Mouse (Mus musculus) intestine, embryonic 15.5 days (tissue): ENCODE measurements around the gene Galntl5. TPM values are rescaled to one million over a fixed set of nuclear protein-coding genes. Genes with fewer than 3 reads are reported as not detected.
A peak's percentile ranks its signal among the peaks of the same experiment; 100 is the strongest.

Experiments
- ATAC-seq: fragments of 200-750 bp; cut with Nextera tagmentation; 2 replicates; pipeline ENCODE4 v1.8.0; 2017; ENCODE audit warnings: moderate TSS enrichment, moderate library complexity
- H3K27ac ChIP-seq: fragments of 300-500 bp; sonication (generic); 2 replicates; pipeline ENCODE4 v1.5.1; 2015; ENCODE audit warnings: mild to moderate bottlenecking, inconsistent platforms
- H3K27me3 ChIP-seq: fragments of 300-500 bp; sonication (generic); replicated peaks from 2 replicates; pipeline ENCODE4 v1.6.1; 2015; ENCODE audit warnings: inconsistent platforms
- H3K36me3 ChIP-seq: fragments of 300-500 bp; sonication (generic); 2 replicates; pipeline ENCODE4 v1.6.1; 2015; ENCODE audit warnings: inconsistent platforms
- H3K4me1 ChIP-seq: fragments of 300-500 bp; sonication (generic); replicated peaks from 2 replicates; pipeline ENCODE4 v1.6.1; 2015; ENCODE audit warnings: inconsistent platforms
- H3K4me2 ChIP-seq: fragments of 300-500 bp; sonication (generic); replicated peaks from 2 replicates; pipeline ENCODE4 v1.6.1; 2015; ENCODE audit warnings: mild to moderate bottlenecking, inconsistent platforms
- H3K4me3 ChIP-seq: fragments of 300-500 bp; sonication (generic); replicated peaks from 2 replicates; pipeline ENCODE4 v1.5.1; 2015; ENCODE audit warnings: inconsistent platforms
- H3K9ac ChIP-seq: fragments of 300-500 bp; sonication (generic); 2 replicates; pipeline ENCODE4 v1.6.1; 2015; ENCODE audit warnings: inconsistent platforms
- H3K9me3 ChIP-seq: fragments of 300-500 bp; sonication (generic); 2 replicates; pipeline ENCODE4 v1.6.1; 2016; ENCODE audit warnings: inconsistent platforms
- WGBS: fragments of 180-500 bp; shearing (Covaris S2); methylation state at CpG from one replicate; pipeline ENCODE4 v1.1.7; 2015; 5-methylcytosine and 5-hydroxymethylcytosine counted together
- polyA plus RNA-seq: library from polyadenylated mRNA; unstranded; fragments of >200 nt; fragmentation: Nextera tagmentation; extraction: Ambion mirVana; gene quantifications from 2 replicates; pipeline ENCODE4 v1.2.1, GENCODE M21; 2015

Gene Galntl5
- not detected in 2 replicates for polyA plus RNA-seq

GRCm38 (mm10) chr5:25181004-25181531 is at the start of gene Galntl5:
Galntl5 (plus strand) TSS chr5:25181460.
- 92% methylated on average over 1 of the region's 1 CpGs for WGBS
- no peak within 1 kb of the TSS for H3K27ac ChIP-seq
- no peak within 1 kb of the TSS for H3K4me3 ChIP-seq
- no peaks in the 10 kb centered on the region for H3K36me3 ChIP-seq
- no peaks in the 10 kb centered on the region for H3K9me3 ChIP-seq
- H3K9ac ChIP-seq, result no peak within 1 kb of the TSS
- H3K27me3 ChIP-seq, result no peaks in the 10 kb centered on the region
- no peaks in the 10 kb centered on the region for H3K4me1 ChIP-seq
- H3K4me2 ChIP-seq, result no peak within 1 kb of the TSS
- no peak for ATAC-seq

GRCm38 (mm10) chr5:25146705-25147104 is 34.6 kb upstream of the Galntl5 start:
- H3K4me3 ChIP-seq, result no peak overlapping the region
- H3K27me3 ChIP-seq, result no peaks in the 10 kb centered on the region
- no peak overlapping the region for H3K9ac ChIP-seq
- H3K4me1 ChIP-seq, result no peaks in the 10 kb centered on the region
- no peak overlapping the region for H3K27ac ChIP-seq
- ATAC-seq, result peak; percentile 83
- no peaks in the 10 kb centered on the region for H3K9me3 ChIP-seq
- no peak overlapping the region for H3K4me2 ChIP-seq
- WGBS, result 63% methylated on average over 7 of the region's 7 CpGs
- no peaks in the 10 kb centered on the region for H3K36me3 ChIP-seq

GRCm38 (mm10) chr5:25149331-25149965 is 31.8 kb upstream of the Galntl5 start:
- Histone ChIP-seq H3K4me1 (no peaks in the 10 kb centered on the region), H3K36me3 (no peaks in the 10 kb centered on the region), H3K4me2 (no peak overlapping the region), H3K9me3 (no peaks in the 10 kb centered on the region), H3K4me3 (no peak overlapping the region), H3K27ac (no peak overlapping the region), H3K27me3 (no peaks in the 10 kb centered on the region), H3K9ac (no peak overlapping the region)
- 78% methylated on average over 2 of the region's 2 CpGs for WGBS
- no peak for ATAC-seq

GRCm38 (mm10) chr5:25153491-25153890 is 27.8 kb upstream of the Galntl5 start:
- Histone ChIP-seq H3K36me3 (no peaks in the 10 kb centered on the region), H3K9me3 (no peaks in the 10 kb centered on the region), H3K4me2 (no peak overlapping the region), H3K4me3 (no peak overlapping the region), H3K9ac (no peak overlapping the region), H3K4me1 (no peaks in the 10 kb centered on the region), H3K27ac (no peak overlapping the region), H3K27me3 (no peaks in the 10 kb centered on the region)
- ATAC-seq, result no peak
- WGBS, result 83% methylated on average over 2 of the region's 2 CpGs

- Histone ChIP-seq H3K4me3 (no peak overlapping the region), H3K4me1 (no peaks in the 10 kb centered on the region), H3K4me2 (no peak overlapping the region), H3K27me3 (no peaks in the 10 kb centered on the region), H3K9ac (no peak overlapping the region), H3K9me3 (no peaks in the 10 kb centered on the region), H3K36me3 (no peaks in the 10 kb centered on the region), H3K27ac (no peak overlapping the region)
- no peak for ATAC-seq
- WGBS, result 70% methylated on average over 3 of the region's 3 CpGs
Observed at GRCm38 (mm10) chr5:25153996-25154395, 27.3 kb upstream of the Galntl5 start.

GRCm38 (mm10) chr5:25154823-25155222 is 26.4 kb upstream of the Galntl5 start:
- WGBS, result 82% methylated on average over 4 of the region's 4 CpGs
- ATAC-seq, result no peak
- H3K36me3 ChIP-seq, result no peaks in the 10 kb centered on the region

GRCm38 (mm10) chr5:25155351-25155750 is 25.9 kb upstream of the Galntl5 start:
- 58% methylated on average over 3 of the region's 3 CpGs for WGBS
- Histone ChIP-seq H3K9me3 (no peaks in the 10 kb centered on the region), H3K9ac (no peak overlapping the region), H3K4me1 (no peaks in the 10 kb centered on the region), H3K36me3 (no peaks in the 10 kb centered on the region), H3K27ac (no peak overlapping the region), H3K27me3 (no peaks in the 10 kb centered on the region), H3K4me3 (no peak overlapping the region), H3K4me2 (no peak overlapping the region)
- ATAC-seq, result no peak

More at GRCm38 (mm10) chr5:25154823-25155222, 26.4 kb upstream of the Galntl5 start:
- H3K4me3 ChIP-seq, result no peak overlapping the region
- H3K4me1 ChIP-seq, result no peaks in the 10 kb centered on the region
- H3K9ac ChIP-seq, result no peak overlapping the region
- H3K27me3 ChIP-seq, result no peaks in the 10 kb centered on the region
- H3K27ac ChIP-seq, result no peak overlapping the region
- no peaks in the 10 kb centered on the region for H3K9me3 ChIP-seq
- H3K4me2 ChIP-seq, result no peak overlapping the region

- H3K4me1 ChIP-seq, result no peaks in the 10 kb centered on the region
- no peak overlapping the region for H3K27ac ChIP-seq
- H3K27me3 ChIP-seq, result no peaks in the 10 kb centered on the region
- no peak for ATAC-seq
- H3K4me2 ChIP-seq, result no peak overlapping the region
- WGBS, result 44% methylated on average over 4 of the region's 4 CpGs
- H3K36me3 ChIP-seq, result no peaks in the 10 kb centered on the region
- H3K9ac ChIP-seq, result no peak overlapping the region
- no peak overlapping the region for H3K4me3 ChIP-seq
- H3K9me3 ChIP-seq, result no peaks in the 10 kb centered on the region
Observed at GRCm38 (mm10) chr5:25157136-25157535, 24.1 kb upstream of the Galntl5 start.

- Histone ChIP-seq H3K4me2 (no peak overlapping the region), H3K36me3 (no peaks in the 10 kb centered on the region), H3K27me3 (no peaks in the 10 kb centered on the region), H3K27ac (no peak overlapping the region), H3K4me1 (no peaks in the 10 kb centered on the region), H3K9me3 (no peaks in the 10 kb centered on the region), H3K4me3 (no peak overlapping the region), H3K9ac (no peak overlapping the region)
- 36% methylated on average over 11 of the region's 11 CpGs for whole genome bisulfite sequencing
- peak; percentile 31; the same call in 1 of the 2 replicates for ATAC-seq
Observed at GRCm38 (mm10) chr5:25160515-25160914, 20.7 kb upstream of the Galntl5 start.

GRCm38 (mm10) chr5:25162981-25163380 is 18.3 kb upstream of the Galntl5 start:
- peak; percentile 83 for ATAC-seq
- WGBS, result 68% methylated on average over 4 of the region's 4 CpGs
- H3K9ac ChIP-seq, result no peak overlapping the region
- no peaks in the 10 kb centered on the region for H3K36me3 ChIP-seq
- no peak overlapping the region for H3K4me2 ChIP-seq
- no peaks in the 10 kb centered on the region for H3K4me1 ChIP-seq
- H3K27me3 ChIP-seq, result no peaks in the 10 kb centered on the region
- no peak overlapping the region for H3K27ac ChIP-seq
- H3K9me3 ChIP-seq, result no peaks in the 10 kb centered on the region
- H3K4me3 ChIP-seq, result no peak overlapping the region

- H3K9me3 ChIP-seq, result no peaks in the 10 kb centered on the region
- no peaks in the 10 kb centered on the region for H3K36me3 ChIP-seq
- no peaks in the 10 kb centered on the region for H3K27me3 ChIP-seq
- H3K4me1 ChIP-seq, result no peaks in the 10 kb centered on the region
- no peak overlapping the region for H3K27ac ChIP-seq
- no peak for ATAC-seq
- WGBS, result 88% methylated on average over 3 of the region's 3 CpGs
- H3K4me3 ChIP-seq, result no peak overlapping the region
- no peak overlapping the region for H3K4me2 ChIP-seq
- no peak overlapping the region for H3K9ac ChIP-seq
Observed at GRCm38 (mm10) chr5:25163938-25164337, 17.3 kb upstream of the Galntl5 start.

GRCm38 (mm10) chr5:25164341-25164740 is 16.9 kb upstream of the Galntl5 start:
- ATAC-seq, result no peak
- H3K36me3 ChIP-seq, result no peaks in the 10 kb centered on the region
- H3K4me1 ChIP-seq, result no peaks in the 10 kb centered on the region
- no peaks in the 10 kb centered on the region for H3K27me3 ChIP-seq
- no peak overlapping the region for H3K4me2 ChIP-seq
- no peaks in the 10 kb centered on the region for H3K9me3 ChIP-seq
- H3K4me3 ChIP-seq, result no peak overlapping the region
- H3K27ac ChIP-seq, result no peak overlapping the region
- no peak overlapping the region for H3K9ac ChIP-seq
- WGBS, result 80% methylated on average over 1 of the region's 1 CpGs

- Histone ChIP-seq H3K27me3 (no peaks in the 10 kb centered on the region), H3K9me3 (no peaks in the 10 kb centered on the region), H3K27ac (no peak overlapping the region), H3K36me3 (no peaks in the 10 kb centered on the region), H3K4me2 (no peak overlapping the region), H3K4me1 (no peaks in the 10 kb centered on the region), H3K9ac (no peak overlapping the region), H3K4me3 (no peak overlapping the region)
- 78% methylated on average over 4 of the region's 4 CpGs for WGBS
- ATAC-seq, result no peak
Observed at GRCm38 (mm10) chr5:25165102-25165788, 16.0 kb upstream of the Galntl5 start.
